Mouse (Mus musculus) C2C12 (cell line): ENCODE measurements around the gene Sox11. TPM values are rescaled to one million over a fixed set of nuclear protein-coding genes. Genes with fewer than 3 reads are reported as not detected.

Source experiments
- H3K27me3 ChIP-seq: one replicate; pipeline ENCODE4 v1.6.1; 2011; ENCODE audit not compliant: control insufficient read depth, insufficient read depth, insufficient read length
- H3K36me3 ChIP-seq: one replicate; pipeline ENCODE4 v1.6.1; 2011; ENCODE audit not compliant: control insufficient read depth, insufficient read depth
- H3K4me3 ChIP-seq: one replicate; pipeline ENCODE4 v1.5.1; 2011; ENCODE audit warnings: mild to moderate bottlenecking, control low read depth; ENCODE audit not compliant: poor library complexity, insufficient read depth, severe bottlenecking
- H3K79me2 ChIP-seq: one replicate; pipeline ENCODE4 v1.6.1; 2011; ENCODE audit not compliant: control insufficient read depth, insufficient read depth
- H3K79me3 ChIP-seq: one replicate; pipeline ENCODE4 v1.6.1; 2011; ENCODE audit warnings: low read depth, control low read depth
- H3ac ChIP-seq: one replicate; pipeline ENCODE3; 2011; ENCODE audit warnings: low read depth; ENCODE audit not compliant: control insufficient read depth, insufficient read length
- CEBPB ChIP-seq: IDR thresholded peaks from one replicate; pipeline ENCODE4 v1.6.1; 2011; ENCODE audit warnings: low read depth, mild to moderate bottlenecking, control low read depth, moderate library complexity
- CTCF ChIP-seq: IDR thresholded peaks from one replicate; pipeline ENCODE4 v1.5.1; 2011; ENCODE audit not compliant: control insufficient read depth, insufficient read depth, insufficient read length
- FOSL1 ChIP-seq: IDR thresholded peaks from one replicate; pipeline ENCODE4 v1.8.0; 2011; ENCODE audit warnings: mild to moderate bottlenecking, low read length; ENCODE audit not compliant: poor library complexity, insufficient read depth, severe bottlenecking
- MAX ChIP-seq: IDR thresholded peaks from one replicate; pipeline ENCODE4 v1.6.1; 2011; ENCODE audit warnings: mild to moderate bottlenecking, control low read depth
- MYOD1 ChIP-seq: IDR thresholded peaks from one replicate; pipeline ENCODE4 v1.6.1; 2011; ENCODE audit warnings: low read depth; ENCODE audit not compliant: control insufficient read depth, insufficient read length
- MYOG ChIP-seq: IDR thresholded peaks from one replicate; pipeline ENCODE4 v1.6.1; 2011; ENCODE audit not compliant: control insufficient read depth, insufficient read length; ENCODE audit errors: extremely low read depth
- USF1 ChIP-seq: IDR thresholded peaks from one replicate; pipeline ENCODE4 v1.6.1; 2011; ENCODE audit warnings: low read depth, mild to moderate bottlenecking, control low read depth, moderate library complexity
- long read RNA-seq, 2 experiments: library from polyadenylated mRNA; unstranded; transcript quantifications; one replicate each; pipeline ENCODE4 v2.0.0; 2019 to 2020
- polyA plus RNA-seq: library from polyadenylated mRNA; unstranded; fragments of >200 nt; fragmentation: generic; extraction: Trizol; gene quantifications from one replicate; pipeline ENCODE4 v1.2.1, GENCODE M21; 2012; ENCODE audit warnings: missing spikeins

Gene Sox11
- polyA plus RNA-seq = 7.0 TPM
- long read RNA-seq, experiment 1, full-length matches to known transcripts = 7 of 7 reads
- long read RNA-seq, experiment 1, partial matches to known transcripts = 0 of 7 reads
- long read RNA-seq, experiment 1, other reads (novel, unspliced or antisense) = 0 of 7 reads
- long read RNA-seq, experiment 2, full-length matches to known transcripts = 3 of 3 reads
- long read RNA-seq, experiment 2, partial matches to known transcripts = 0 of 3 reads
- long read RNA-seq, experiment 2, other reads (novel, unspliced or antisense) = 0 of 3 reads

GRCm38 (mm10) chr12:27341871-27342690 is at the start of gene Sox11:
Gene Sox11 (minus strand): TSS chr12:27342574.
- H3K4me3 ChIP-seq = peak within 1 kb of the TSS; percentile 68
- peaks cover 46% of the 10 kb centered on the region for H3K79me3 ChIP-seq
- H3K36me3 ChIP-seq = peaks cover 6% of the 10 kb centered on the region
- H3K79me2 ChIP-seq = peaks cover 52% of the 10 kb centered on the region
- H3K27me3 ChIP-seq = no peaks in the 10 kb centered on the region
- peak within 1 kb of the TSS; percentile 94 for H3ac ChIP-seq
- no peak for TF ChIP-seq MYOD1
- TF ChIP-seq FOSL1 = no peak
- TF ChIP-seq MAX = no peak
- no peak for TF ChIP-seq CEBPB
- TF ChIP-seq MYOG = no peak
- no peak for TF ChIP-seq USF1
- TF ChIP-seq CTCF = no peak

DNA sequence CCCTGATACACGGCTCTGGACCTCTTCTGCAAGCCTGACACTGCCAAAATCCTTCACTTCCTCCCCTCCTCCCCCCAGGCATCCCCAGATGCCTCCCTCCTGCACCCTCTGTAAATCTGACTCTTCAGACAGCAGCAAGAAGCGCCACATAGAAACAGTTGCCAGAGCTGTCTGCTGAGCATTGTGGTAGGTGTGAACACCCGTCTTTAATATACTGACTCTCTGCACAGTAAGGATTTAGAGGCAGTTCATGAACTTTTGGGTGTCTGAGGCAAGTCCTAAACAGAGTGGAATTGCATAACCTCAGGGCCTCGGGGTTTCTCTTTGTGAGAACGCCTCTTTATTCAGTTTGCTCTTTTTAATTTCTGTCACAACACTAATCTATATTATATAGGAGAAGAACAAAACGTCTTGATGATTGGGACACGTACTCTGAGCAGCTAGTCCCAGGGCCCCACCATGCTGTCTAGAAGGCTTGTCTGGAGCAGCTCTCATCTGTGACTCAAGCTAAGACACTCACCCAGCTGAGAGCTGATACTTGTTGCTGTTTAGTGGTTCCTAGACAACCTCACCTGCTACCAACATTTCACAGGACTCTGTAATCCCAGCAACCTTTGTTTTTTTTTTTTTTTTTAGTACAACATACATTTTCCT is 49.4 kb upstream of the Sox11 start:
- no peaks in the 10 kb centered on the region for H3K27me3 ChIP-seq

GRCm38 (mm10) chr12:27390439-27390838 is 48.1 kb upstream of the Sox11 start:
- no peaks in the 10 kb centered on the region for H3K27me3 ChIP-seq
- H3K79me2 ChIP-seq = no peaks in the 10 kb centered on the region
- no peak overlapping the region for H3K4me3 ChIP-seq
- TF ChIP-seq CTCF (no peak), MYOD1 (peak; percentile 94)
- no peaks in the 10 kb centered on the region for H3K79me3 ChIP-seq
- no peaks in the 10 kb centered on the region for H3K36me3 ChIP-seq
- no peak overlapping the region for H3ac ChIP-seq

More for the DNA sequence above, 49.4 kb upstream of the Sox11 start:
- Histone ChIP-seq H3K79me2 (no peaks in the 10 kb centered on the region), H3K79me3 (no peaks in the 10 kb centered on the region), H3K4me3 (no peak overlapping the region), H3ac (no peak overlapping the region), H3K36me3 (no peaks in the 10 kb centered on the region)
- TF ChIP-seq MYOG = no peak
- TF ChIP-seq MAX = no peak
- no peak for TF ChIP-seq MYOD1
- TF ChIP-seq CTCF = no peak
- TF ChIP-seq FOSL1 = no peak
- TF ChIP-seq CEBPB = no peak
- no peak for TF ChIP-seq USF1

DNA sequence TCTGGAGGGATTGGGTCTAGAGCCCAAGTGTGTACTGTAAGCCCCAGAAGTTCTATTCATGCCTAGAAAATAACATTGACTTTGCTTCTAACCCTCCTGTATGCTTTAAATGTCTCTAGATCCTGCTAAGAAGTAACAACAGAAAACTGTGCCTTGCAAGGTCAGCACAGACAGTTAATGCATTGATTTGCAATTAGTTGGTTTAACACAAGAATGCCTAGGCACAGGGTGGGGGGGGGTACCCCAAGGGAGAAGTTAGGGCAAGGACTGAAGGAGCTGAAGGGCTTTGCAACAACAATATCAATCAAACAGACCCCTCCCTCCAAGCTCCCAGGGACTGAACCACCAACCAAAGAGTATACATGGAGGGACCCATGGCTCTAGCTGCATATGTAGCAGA is 47.1 kb upstream of the Sox11 start:
- no peaks in the 10 kb centered on the region for H3K36me3 ChIP-seq
- H3K27me3 ChIP-seq = no peaks in the 10 kb centered on the region
- H3K79me3 ChIP-seq = no peaks in the 10 kb centered on the region
- no peak overlapping the region for H3ac ChIP-seq
- no peak overlapping the region for H3K4me3 ChIP-seq
- TF ChIP-seq MYOG (no peak), CEBPB (no peak), MAX (no peak), CTCF (no peak), FOSL1 (no peak), USF1 (no peak), MYOD1 (no peak)
- no peaks in the 10 kb centered on the region for H3K79me2 ChIP-seq

GRCm38 (mm10) chr12:27372505-27372904 is 30.1 kb upstream of the Sox11 start:
- no peak overlapping the region for H3ac ChIP-seq
- H3K36me3 ChIP-seq = no peaks in the 10 kb centered on the region
- no peaks in the 10 kb centered on the region for H3K79me3 ChIP-seq
- TF ChIP-seq MYOG = no peak
- no peak for TF ChIP-seq MYOD1
- TF ChIP-seq CTCF = no peak
- TF ChIP-seq CEBPB = no peak
- TF ChIP-seq USF1 = no peak
- no peak for TF ChIP-seq MAX
- TF ChIP-seq FOSL1 = no peak
- no peaks in the 10 kb centered on the region for H3K79me2 ChIP-seq
- H3K27me3 ChIP-seq = no peaks in the 10 kb centered on the region
- no peak overlapping the region for H3K4me3 ChIP-seq
